Mouse (Mus musculus): ENCODE measurements at regions not wholly inside any gene's neighbourhood (a gene's known extent, or its start where the extent isn't known, plus 50 kb on each side); places are given as distances from the start of the nearest gene placed in this dataset.

DNA sequence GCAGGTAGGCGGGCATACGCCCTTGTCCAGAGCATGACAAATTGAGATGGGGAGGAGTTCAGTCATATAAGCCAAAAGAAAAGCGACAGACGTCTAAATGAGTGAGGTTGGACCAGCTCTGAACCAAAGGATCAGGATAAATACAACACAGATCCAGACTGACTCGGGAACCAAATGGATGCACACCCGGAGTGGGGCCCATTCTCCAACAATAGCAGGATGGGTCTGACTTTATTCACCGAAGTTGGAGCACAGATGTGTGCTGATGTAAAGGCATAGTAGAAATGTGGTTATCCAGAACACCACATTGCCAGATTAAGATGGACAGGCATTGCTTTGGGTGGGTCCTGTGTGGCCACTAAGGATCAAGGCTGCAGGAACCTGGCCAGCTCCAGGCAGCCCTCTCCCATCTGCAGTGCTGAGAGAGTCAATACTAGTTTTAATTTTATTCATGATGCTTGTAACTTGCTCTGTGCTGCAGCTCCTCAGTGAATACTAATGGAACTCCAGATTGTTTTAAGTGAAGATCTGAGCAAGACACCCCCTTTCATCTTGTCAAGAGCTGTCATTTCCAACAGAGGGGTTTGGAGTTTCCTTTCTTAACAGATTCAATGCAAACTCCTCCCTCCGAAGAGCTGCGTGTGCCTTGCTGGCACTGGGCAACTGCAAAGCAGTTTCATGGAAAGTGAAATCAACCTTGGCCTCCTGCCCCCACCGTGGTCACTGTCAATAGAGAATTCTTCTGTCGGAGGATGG is 176.3 kb upstream of the Nxpe4 start:
- no peak for TF ChIP-seq CTCF (IDR thresholded peaks at IDR 0.05; ENCODE audit: low read depth, low read length)
- TF ChIP-seq POLR2A (IDR thresholded peaks at IDR 0.05; ENCODE audit: insufficient read depth, low read length): no peak
